Mouse (Mus musculus) testis, postnatal 10 days (tissue): ENCODE data around the gene Tacc2.

Experiments
- DNase-seq: peaks from one replicate; pipeline ENCODE4 v3.0.0; 2021; ENCODE audit warnings: low spot score

Gene Tacc2

DNA sequence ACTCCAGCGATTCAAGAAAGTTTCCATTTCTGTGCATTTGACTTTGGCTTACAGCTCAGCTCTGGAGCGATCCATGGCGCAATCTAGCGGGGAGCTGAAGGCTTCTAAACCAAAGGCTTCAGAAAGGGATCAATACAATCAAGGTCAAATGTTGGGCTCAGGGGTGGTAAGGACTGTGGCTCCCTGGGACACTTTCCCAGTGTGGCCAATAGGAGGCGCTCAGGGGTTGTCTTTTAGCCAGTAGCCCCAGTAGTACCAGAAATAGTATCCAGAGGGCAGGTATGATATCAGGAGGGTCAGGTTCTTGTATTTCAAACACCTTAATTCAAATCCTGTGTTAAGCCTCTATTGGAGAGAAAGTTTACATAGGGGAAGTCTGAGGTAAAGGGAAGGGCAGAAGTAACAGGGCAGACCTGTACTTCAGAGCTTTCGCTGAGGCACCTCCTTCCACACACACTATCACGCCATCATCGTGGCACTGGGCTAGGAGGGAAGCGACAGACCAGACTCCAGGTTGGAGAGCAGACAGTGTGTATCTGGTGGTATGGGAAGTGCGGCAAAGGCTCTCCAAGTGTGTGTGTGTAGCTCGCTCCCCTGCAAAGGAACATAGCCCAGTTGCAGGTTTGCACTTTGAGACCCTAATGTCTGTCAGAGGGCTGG lies 196.1 kb downstream of the Tacc2 start:
- DNase-seq: peak; percentile 71

DNA sequence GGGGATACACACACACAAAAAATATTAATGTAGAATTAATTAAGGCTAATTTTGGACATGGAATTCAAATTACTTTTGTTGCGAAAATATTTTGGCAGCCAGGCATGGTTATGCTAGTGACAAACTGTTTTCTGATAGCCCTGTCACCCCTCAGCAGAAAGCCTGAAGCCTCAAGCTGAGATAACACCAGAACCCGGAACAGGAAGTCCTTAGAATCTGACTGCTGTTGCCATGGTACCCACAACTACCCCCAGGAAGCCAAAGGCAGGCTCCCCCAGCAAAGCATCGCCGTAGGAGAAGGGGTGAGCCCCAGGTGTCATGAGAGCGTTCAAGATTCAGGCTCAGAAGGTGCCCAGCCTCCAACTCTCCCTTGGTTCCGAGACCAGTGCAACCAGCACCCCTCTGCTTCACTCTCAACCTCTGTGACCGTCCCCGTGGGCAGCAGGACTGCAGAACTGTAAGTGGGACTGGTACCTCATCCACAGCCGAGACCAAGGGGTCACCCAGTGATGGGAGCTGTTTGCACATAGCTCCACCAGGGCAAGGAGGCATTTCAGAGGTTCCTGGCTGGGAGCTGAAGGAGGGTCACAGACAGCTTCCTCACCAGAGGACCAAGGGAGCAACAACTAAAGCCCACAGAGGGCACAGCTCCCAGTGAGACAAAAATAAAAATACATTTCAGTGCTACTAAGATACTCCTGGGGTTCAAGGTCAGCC lies 196.8 kb downstream of the Tacc2 start, which contains the start of gene Btbd16:
Gene Btbd16 (plus strand): TSS at position 156 of the 717 bp plus-strand sequence.
- no peak for DNase-seq

DNA sequence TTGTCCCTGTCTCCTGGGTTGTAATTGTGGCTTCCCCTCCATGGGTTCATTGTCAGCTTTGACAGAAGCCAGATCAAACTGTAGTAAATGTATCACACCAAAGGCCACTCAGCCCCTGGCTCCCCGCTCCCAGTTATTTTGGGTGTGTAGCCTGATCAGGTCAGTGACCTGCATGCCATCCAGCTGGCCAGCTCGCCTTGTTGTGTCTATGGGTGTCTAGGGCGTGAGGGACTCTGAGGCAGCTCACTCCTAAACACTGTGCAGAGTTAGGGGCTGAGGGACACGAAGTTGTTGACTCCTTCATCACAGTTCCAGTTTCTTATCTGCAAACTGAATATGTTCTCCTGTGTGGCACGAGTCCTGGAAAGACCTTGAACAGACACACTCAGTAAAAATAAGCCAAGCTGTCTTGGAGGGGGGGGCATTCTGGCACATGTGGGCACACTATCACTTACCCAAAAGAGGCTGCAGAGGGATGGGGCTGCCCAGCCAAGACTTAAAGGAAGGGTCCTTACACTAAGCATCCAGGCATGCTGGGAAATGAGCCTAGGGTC lies 203.7 kb downstream of the Tacc2 start:
- DNase-seq: no peak

DNA sequence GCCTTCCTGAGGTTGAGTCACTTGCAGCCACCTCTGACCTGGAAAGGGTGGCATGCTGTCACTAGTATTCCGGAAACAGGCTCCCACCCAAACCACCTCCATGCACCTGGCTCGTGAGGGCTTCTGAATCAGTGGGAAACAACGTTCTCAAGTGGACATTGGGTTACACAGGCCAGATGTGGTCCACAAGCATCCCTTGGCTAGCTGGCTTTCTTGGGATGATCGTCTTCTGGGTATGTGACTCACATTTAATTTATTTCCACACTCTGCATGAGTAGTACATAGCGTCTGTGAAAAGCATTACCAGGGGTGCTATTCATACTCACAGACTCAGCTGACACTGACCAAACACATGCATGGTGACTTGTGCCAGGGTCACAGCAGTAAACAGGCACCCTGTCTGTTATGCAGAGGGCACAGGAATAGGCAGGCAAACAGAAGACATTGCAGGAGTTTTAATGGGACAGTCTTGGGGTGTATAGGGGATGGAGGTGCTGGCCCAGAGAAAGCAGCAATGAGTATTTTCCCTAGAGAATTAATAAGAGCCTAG lies 205.3 kb downstream of the Tacc2 start:
- no peak for DNase-seq

DNA sequence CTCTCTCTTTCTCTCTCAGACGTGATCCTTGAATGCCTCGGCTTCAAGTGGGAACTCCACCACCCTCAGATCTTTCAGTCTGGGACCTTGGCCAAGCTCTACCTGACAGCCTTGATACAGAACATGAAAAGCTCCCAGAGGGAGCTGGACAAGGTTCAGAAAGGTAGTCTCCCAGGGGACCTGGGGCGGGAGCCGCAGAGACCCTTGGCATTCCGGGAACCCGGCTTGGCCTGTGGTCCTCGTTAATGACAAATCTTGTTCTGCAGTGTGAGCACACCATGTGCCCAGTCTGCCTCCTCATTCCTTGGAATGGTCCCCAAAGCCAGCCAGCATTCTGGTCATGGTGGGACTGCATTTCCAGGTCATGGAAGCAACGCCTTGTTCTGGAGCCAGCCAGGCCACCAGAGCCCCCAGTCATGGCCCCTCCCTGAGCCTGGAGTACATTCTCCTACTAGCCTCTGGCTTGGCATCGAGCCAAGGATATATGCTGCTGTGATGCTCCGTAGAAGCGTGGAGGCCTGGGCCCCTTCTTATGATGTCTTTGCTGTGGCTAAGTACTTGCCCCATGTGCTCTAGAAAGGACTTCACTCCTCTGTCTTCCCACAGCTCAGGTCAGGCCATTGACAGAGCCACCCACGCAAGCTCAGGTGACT lies 208.8 kb downstream of the Tacc2 start:
- DNase-seq: no peak

DNA sequence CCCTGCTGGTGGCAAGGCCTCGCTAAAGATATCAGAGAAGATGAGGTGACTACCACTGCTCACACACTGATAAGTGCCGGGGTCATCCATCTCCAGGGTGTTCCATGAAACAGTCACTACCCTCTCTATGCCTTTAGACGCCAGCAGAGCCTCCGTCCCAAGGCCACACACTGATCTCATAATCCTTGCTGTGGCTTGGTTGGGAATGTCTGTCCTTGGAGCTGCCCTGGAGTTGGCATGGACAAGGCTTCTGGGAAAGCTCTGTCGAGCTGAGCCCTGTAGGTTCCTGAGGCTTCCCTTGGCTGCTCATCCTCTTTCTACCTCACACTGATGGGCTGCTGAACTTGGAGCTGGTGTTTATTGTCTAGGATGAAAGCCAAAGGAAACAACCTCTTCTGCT lies 209.5 kb downstream of the Tacc2 start:
- no peak for DNase-seq

DNA sequence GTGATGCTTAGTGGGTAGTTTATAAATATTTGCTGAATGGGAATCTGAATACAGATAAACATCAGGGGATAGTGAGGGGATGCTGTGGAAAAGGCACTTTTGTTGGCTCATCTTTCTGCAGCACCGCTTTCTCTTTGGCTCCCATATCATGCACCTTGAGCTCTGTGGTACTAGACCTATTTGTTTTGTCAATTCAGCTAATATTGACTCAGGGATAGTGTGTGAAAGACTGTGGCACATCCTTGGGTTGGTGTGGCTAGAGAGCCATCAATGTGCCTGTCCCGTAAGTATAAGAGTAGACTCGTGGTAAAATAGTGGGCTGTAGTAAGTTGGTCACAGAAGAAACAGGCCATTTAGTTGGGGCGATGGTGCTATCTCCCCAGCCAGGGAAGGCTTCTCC lies 210.3 kb downstream of the Tacc2 start:
- DNase-seq: no peak

DNA sequence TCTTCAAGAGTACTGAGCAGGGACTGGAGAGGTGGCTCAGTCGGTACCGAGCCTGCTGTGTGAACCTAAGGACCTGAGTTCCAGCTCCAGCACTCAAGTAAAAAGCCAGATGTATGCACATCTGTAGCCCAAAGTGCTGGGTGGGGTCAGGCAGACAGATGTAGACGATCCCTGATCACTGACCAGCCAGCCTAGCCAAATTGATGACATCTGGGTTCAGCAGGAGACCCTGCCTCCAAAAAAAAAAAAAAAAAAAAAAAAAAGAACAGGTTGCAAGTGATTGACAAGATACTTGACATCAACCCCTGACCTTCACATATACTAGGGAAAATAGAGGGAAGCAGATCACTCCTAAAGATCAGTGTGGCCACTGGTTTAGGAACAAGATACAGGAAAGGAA lies 211.7 kb downstream of the Tacc2 start:
- DNase-seq: no peak

DNA sequence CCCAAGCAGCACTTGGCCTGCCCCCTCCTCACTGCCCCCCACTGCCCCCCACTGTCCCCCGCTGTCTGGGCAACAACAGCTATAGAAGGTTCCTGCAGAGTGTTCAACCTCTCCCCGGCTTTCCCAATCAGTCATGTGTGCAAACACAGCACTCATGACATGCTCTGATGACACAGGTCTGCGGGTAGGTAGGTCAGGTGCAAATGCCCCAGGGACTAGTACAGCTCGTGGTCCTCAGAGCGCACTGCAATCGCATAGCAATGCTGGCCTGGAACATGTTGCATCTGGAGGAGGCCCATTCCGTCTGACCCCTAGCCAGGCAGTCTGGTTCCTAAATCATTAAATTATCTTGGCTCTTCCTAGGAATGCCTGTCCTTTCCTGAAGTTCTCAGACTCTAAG lies 212.2 kb downstream of the Tacc2 start:
- no peak for DNase-seq

DNA sequence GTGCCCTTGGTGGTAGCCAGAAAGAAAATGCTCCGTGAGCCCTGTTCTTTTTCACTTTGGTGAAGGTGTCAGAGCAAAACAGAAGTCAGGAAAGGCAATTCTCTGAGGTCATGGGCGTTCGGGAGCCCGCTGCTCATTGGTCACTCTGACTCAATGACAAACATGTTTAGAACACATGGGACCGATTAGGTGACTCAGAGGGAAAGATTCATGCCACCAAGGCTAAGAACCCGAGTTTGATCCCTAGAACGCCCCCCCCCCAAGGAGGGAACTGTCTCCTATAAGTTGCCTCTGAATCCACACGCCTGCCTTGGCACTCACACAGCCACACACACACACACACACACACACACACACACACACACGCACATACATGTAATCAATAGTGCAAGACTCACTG lies 216.4 kb downstream of the Tacc2 start:
- no peak for DNase-seq

DNA sequence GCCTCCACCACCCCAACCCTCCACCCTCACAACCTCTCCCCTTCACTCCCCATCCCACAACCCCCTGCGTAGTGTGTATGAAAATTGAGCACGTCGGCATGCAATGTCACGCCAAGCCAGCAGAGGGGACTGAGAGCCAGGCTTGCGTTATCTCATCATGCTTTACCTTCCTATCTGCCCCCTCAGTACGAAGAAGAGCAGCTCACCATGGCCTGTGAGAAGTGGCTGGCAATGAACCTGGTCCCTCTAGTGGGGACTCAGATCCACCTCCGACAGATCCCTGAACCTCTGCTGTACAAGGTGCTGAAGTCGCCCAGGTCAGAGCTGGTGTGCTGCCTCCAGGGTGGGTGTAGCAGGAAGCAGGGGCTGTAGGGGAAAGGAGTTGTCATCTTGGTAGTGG lies 219.5 kb downstream of the Tacc2 start:
- no peak for DNase-seq

DNA sequence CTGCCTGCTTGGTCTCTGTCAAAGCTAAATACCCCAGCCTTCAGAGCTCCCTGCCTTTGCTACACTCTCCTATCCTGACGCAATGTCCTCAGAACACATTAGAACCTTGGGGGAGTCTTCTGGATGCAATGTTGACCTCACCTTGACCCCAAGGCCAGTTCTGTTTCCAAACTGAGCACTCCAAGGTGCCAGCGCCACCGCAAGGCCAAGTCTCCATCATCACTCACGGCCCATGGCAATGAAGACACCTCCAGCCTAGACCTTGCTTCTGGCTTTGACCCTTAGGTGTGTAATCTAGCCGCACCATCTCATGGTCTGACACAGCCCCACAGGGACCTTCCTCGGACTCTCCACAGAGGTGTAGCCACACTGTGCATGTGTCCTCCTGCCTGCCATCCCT lies 220.3 kb downstream of the Tacc2 start:
- DNase-seq: no peak

DNA sequence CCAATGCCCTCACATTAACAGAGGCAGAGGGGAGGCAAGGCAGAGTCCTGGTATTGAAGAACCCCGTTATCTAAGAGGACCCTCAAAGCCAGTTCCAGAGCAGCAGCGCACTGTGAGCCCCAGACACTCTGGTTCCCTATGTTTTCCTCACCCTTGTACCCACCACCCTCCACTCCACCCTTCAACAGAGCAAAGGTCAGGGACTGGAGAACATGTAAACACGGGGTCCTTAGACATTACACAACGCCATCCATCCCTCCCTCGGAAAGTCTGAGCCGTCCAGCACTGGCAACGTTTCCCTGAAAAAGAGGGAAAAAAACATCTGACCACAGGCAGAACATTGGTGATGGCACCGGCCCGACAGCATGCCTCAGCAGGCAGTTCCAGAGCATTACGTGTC lies 222.2 kb downstream of the Tacc2 start:
- DNase-seq: no peak

DNA sequence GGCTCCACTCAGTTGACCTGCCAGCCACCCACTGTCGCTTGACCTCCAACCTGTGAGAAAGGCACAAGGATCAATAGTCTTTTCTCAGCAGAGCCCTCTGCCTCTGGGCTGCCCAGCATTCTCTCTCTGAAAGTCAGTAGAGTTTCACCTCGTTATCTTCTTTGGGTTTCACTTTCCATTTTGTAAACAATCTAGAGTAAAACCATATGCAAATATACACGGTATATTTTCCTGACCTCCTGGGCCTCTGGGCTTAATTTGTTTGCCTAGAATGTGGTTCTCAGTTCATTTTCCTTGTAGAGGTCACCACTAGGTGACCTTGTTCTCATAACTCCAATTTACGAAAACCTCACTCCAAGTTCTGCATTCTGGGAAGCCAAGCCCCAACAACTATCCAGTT lies 223.4 kb downstream of the Tacc2 start:
- DNase-seq: no peak

DNA sequence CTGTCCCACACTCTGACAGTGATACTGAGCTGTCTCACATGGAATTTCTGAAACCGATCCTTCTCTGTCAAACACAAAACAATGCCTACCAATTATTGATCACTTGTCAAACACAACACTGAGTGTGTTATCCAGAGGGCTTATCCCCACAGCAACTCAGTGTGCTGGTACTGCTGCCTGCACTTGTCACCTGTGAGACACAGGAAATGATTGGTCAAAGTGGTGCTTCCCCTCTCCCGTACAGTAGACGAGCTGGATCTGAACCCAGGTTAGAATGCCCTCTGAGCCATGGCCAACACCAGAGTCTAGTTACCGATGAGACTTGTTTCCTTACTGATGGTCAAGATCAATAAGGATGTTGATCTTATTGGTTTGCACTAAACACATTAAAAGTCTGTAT lies 224.6 kb downstream of the Tacc2 start:
- no peak for DNase-seq

DNA sequence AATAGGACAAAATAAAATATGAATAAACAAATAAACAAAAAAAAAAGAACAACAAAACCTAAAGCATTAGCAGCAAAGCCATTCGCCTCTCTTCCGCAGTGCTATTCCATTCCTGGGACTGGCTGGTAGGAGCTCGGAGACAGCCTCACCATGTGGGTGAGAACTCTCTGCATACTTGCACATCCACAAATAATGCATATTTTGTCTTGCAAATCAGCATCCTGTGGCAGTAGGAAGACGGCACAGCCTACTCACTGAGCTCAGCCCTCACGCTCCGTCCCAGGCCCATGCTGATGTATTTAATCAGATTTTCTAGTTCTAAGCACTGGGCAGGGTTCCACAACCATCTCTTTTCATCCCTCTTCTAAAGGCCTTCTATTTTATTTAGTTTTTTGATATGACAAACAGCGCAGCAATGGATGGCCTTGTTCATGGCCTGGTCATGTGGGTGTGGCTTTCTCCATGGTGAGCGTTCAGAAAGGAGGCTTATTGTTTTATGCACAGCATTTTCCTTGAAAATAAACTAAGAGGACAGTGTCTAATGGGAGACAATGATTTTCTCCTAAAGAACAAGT lies 226.1 kb downstream of the Tacc2 start:
- DNase-seq: no peak

DNA sequence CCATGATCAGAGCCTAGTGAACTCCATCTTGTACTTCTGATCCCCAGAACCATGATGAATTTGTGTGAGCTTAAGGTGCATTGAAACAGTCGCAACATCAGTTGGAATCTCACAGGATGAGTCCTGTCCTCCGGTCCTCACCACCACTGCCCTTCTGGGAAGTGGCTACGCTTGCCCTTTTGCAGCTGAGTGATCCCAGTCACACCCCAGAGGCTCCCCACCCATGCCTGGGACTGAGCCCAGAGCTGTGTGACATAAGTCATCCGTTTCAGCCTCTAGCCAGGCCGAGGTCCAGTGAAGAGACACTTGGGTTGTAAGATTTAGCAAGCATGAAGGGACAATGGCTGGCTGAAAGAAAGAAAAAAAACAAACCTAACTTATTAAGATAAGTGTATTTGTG lies 227.8 kb downstream of the Tacc2 start:
- DNase-seq: no peak

DNA sequence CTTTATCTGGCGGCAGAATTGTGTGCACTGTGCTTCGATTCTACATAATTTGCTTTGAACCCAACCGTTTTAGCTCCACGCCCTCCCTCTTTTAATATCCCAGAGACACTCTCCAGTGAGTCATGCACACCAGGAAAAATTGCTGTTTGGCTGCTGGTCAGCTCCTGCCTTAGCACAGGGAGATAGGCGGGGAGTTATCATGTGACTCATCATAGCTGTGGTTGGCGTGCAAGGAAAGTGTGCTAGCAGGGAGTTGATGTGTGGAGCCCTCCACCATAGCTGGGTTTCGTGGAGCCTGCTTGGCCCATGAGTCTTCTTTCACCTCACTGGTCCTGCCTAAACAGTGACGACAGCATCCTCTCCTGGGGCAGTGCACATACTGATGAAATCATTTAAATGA lies 230.5 kb downstream of the Tacc2 start:
- DNase-seq: no peak

DNA sequence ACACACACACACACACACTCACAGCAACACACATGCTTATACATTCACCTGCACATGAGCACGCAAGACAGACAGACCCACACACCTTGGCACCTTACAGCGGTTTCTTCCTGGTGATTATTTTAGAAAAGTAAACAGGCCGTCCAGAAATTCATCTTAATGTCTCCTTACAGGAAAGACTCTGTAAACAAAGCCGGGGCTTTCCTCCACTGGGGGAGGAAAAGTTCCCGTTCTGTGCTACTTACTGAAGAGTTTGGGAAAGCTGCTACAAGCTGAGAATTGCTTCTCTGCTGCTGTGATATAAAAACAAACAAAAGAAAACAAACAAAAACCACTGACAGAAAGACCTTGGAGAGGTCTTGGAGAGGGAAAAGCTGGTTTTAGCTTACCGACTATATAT lies 231.5 kb downstream of the Tacc2 start:
- DNase-seq: no peak

DNA sequence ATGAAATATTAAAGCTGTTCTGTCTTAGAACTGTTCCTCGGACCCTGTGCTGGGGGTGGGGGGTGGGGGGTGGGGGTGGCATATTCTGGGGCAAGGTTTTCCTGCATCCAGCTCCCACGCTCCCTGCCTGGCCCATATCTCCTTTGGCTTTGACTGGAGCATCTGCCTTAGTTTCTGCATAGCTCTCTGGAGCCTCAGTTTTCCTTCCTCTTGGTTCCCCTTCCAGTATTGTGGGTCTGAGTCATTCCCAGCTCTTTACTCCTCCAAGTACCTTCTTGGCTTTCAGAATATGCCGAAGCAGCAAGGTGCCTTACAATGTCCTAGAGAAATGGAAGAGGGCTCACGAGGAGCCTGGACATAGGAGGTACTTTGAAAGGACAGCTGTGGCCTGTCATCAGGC lies 233.0 kb downstream of the Tacc2 start:
- DNase-seq: no peak

DNA sequence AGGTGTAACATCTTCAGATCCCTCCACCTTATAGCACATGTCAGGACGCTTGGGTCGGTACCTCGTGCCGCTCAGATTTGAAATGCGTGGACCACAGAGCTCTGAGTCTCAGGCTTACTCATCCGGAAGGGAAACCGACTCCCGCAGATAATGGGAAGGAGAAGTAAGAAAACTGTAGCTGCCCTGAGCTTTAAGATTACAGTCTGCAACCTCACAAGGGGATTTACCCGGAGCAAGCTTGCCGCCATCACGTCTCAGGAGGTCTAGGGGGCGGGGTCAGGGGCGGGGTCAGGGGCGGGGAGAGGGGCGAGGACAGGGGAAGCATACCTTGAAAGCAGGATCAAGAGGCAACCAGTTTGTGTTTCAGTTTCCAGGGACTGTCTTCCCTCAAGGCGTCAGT lies 235.2 kb downstream of the Tacc2 start:
- DNase-seq: no peak
